Mouse (Mus musculus) heart, adult 18-20 months (tissue): ENCODE data around the gene Tubgcp5. TPM values are rescaled to one million over a fixed set of nuclear protein-coding genes. Genes with fewer than 3 reads are reported as not detected.

Experiments used
- total RNA-seq, 2 experiments: library from RNA; stranded (reverse); gene quantifications; 2 replicates each; pipeline ENCODE4 v1.2.3; 2021

The Tubgcp5 gene
- total RNA-seq, 2 experiments from 2014 or later, result 8.0 to 9.3 TPM

Other genes starting within 250 kb of the Tubgcp5 start
- 1 to 10 TPM in 1 of 2 experiments, under 1 TPM in 1; 0.20 to 2.1 TPM for gene Siglech, start 26.0 kb upstream of the Tubgcp5 start, total RNA-seq
- 10 to 100 TPM; 29.6 to 35.5 TPM for gene Cyfip1, start 47.6 kb downstream of the Tubgcp5 start, total RNA-seq
- gene Nipa2, start 168.3 kb downstream of the Tubgcp5 start, total RNA-seq, result 10 to 100 TPM; 38.8 to 40.0 TPM
- gene Nipa1, start 225.8 kb downstream of the Tubgcp5 start, total RNA-seq, result 1 to 10 TPM; 7.7 to 7.9 TPM